Mouse (Mus musculus) yolk sac, embryonic 10.5 days (tissue): Measurements from ENCODE around the gene Pla2g16.

ENCODE experiments used
- DNase-seq: peaks from one replicate; pipeline ENCODE4 v3.0.0-alpha.2; 2017; ENCODE audit warnings: low spot score

Gene Pla2g16

GRCm38 (mm10) chr19:7613151-7613550 lies 55.9 kb downstream of the Pla2g16 start:
- no peak for DNase-seq

- DNase-seq, result no peak
Observed at GRCm38 (mm10) chr19:7616231-7616930, 59.1 kb downstream of the Pla2g16 start.

- no peak for DNase-seq
Observed at GRCm38 (mm10) chr19:7617085-7617484, 59.8 kb downstream of the Pla2g16 start.

GRCm38 (mm10) chr19:7617696-7618095 lies 60.4 kb downstream of the Pla2g16 start:
- DNase-seq, result peak; percentile 14

GRCm38 (mm10) chr19:7633021-7633420 lies 75.8 kb downstream of the Pla2g16 start:
- no peak for DNase-seq

GRCm38 (mm10) chr19:7633786-7634185 lies 76.5 kb downstream of the Pla2g16 start:
- no peak for DNase-seq
